Mouse (Mus musculus): ENCODE measurements around the gene Plbd1.

Plbd1 gene

DNA sequence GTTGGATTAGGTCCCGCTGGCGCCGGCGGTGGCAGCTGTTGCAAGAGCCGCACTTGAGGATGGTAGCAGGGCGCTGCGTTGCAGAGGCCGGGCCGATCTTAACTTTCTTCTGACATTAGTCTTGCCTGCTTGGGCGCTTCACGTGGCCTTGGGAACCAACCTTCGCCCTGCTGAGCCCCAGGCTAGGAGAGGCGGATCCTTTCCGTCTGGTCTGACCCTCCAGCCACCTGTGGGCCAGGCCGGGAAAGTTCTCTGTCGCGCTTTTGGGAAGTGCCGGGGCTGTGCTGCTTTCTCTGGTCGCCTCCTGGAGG lies at the start of gene Plbd1:
Gene Plbd1 (minus strand): TSS at position 223 of the 311 bp plus-strand sequence.
- DNase-seq (ENCODE audit: low spot score) = peak; percentile 25

DNA sequence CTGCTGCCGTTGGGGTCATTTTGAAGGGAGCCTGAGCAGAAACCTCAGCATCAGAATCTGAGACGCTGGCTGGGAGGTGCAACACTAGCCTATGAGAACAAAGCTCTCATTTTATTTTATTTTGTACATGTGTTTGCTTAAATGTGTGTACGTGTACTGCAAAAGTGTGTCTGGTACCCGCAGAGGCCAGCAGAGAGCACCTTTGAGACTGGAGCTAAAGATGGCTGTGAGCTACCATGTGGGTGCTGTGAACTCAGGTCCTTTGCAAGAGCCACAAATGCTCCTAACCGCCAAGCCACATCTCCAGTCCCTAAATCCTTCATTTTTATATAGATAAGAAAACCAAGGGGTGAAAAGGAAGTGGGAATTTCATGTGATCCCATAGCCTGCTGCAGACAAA lies 48.7 kb upstream of the Plbd1 start:
- no peak for DNase-seq (ENCODE audit: low spot score)

GRCm38 (mm10) chr6:136708597-136708996 lies 46.9 kb upstream of the Plbd1 start:
- no peak for DNase-seq (ENCODE audit: low spot score)

DNA sequence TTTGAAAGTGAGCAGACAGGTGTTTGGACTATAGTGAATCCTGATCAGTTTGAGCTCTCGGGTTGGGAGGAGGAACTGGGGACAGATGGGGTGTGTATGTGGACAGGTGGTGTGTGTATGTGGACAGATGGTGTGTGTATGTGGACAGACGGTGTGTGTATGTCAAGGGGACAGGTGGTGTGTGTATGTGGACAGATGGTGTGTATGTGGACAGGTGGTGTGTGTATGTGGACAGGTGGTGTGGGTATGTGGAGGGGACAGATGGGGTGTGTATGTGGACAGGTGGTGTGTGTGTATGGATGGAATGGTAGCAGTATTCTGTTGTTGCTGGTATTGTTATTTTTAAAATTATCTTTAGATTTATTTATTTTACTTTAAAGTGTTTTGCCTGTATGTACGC lies 40.1 kb upstream of the Plbd1 start:
- DNase-seq (ENCODE audit: low spot score) = no peak

- DNase-seq (ENCODE audit: low spot score) = no peak
These were observed 39.5 kb upstream of the Plbd1 start for GRCm38 (mm10) chr6:136701185-136701584.

DNA sequence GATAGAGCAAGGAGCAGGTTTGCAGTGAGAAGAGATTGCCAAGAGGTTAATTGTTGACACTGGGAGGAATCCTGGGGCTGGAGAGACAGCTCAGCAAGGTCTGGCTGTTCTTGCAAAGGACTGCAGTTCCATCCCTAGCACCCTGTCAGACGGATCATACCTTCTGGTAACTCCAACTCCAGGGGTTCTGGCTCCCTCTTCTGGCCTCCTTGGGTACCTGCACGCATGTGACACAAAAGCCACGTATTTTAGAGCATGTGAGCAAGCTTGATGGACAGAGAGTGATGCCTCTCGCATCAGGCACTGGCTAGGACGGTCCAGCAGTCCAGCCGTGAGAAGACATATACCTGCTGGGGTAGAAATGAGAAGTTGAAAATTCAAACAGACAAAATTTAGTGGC lies 29.6 kb upstream of the Plbd1 start:
- DNase-seq (ENCODE audit: low spot score) = no peak

GRCm38 (mm10) chr6:136690527-136690926 lies 28.8 kb upstream of the Plbd1 start:
- no peak for DNase-seq (ENCODE audit: low spot score)

DNA sequence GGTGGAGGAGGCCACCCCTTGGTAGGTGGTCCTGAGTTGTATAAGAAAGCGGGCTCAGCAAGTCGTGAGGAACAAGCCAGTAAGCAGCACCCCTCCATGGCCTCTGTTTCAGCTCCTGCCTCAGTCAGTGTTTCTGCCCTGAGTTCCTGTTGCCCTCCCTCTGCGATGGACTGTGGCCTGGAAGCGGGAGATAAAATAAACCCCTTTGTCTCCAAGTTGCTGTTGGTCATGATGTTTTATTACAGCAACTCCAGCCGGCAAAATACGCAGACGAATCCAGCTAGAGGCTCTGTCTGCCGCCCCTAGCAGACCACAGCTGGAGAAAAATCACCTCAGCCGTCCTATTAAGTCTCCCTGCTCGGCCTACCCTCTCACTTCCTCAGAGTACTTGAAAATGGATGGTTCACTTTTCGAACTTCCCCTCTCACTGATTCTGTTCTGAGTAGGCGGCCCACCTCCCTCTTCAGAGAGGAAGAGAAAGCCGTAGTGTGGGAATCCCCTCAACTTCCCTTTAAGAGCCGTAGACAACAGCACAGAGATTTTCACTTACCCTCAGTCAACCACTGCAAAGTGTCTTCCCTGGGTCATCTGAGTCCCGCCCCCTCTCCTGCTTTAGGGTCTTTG lies 28.2 kb upstream of the Plbd1 start:
- DNase-seq (ENCODE audit: low spot score) = no peak

DNA sequence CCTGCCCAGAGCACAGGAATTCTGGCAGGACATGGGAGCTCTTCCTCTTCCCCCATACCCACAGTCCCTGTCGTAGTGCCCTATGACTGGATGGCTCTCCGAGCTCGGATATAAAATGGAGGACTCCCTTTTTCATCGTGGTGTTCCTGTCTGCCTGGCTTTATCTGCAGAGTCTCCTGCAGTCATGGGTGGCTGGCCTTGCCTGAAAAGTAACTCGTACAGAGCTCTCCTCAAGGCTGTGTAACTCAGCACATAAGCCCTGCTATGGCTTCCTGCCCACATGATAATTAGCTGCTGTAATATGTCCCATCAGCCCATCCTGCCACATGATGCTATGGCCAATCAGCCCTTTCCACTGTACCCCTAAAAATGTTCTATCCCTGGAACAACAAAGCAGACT lies 23.7 kb upstream of the Plbd1 start:
- DNase-seq (ENCODE audit: low spot score) = no peak

DNA sequence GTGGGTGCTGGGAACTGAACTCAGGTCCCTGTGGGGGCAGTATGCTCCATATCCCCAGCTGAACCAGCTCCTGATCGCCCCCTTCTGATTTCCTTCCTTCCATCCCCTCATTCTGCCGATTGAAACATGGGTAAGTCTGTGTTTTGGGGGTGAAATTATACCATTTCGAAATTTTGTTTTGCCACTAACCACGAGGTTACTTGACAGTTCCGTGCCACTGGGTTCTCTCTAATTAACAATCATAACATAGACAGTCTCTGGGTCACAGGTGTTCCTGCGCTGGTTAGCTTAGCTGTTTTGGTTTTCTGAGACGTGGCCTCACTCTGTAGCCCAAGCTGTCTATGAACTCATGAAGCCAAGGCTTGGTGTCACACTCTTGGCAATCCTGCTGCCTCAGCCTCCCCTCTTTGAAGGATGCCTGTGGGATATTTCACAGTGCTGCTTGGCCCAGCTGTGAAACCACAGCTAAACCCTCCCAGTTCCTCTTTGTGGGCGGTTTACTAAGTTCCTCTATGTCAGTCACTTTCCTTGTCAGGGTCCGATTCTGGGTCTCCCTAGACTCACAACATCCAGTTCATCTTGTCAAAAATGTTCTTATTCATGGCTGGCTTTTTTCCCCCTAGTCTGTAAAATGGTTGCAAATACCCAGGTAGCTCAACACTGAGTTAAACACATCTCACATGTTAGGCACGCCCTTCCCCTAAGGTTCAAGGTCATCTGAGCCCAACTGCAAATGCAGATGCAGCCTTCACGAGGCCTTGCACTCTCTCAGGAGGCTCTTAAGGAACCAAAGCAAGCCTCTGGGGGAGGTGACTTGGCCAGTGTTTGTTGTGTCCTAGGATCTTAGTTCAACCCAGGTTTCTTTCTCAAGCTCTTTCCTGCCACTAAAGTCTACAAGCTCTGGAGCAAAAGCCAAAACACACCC lies 21.9 kb upstream of the Plbd1 start:
- no peak for DNase-seq (ENCODE audit: low spot score)

DNA sequence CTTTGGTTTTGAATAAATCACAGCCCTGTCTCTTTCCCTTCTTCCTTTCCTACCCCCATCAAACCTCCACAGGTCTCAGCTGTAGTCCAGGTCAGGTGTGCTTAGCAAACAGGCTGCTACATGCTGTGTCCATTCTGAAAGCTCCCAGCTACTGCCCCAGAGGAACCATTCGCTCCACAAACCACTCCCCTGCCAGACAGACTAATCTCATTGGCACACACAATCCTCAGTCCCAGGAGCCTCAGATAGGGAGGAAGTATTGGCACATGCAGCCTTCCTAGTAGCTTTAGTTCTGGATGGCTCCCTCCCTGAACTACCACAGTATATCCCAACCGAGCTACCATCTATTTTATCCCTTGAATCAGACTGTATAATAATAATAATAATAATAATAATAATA lies 17.7 kb upstream of the Plbd1 start:
- DNase-seq (ENCODE audit: low spot score) = no peak

DNA sequence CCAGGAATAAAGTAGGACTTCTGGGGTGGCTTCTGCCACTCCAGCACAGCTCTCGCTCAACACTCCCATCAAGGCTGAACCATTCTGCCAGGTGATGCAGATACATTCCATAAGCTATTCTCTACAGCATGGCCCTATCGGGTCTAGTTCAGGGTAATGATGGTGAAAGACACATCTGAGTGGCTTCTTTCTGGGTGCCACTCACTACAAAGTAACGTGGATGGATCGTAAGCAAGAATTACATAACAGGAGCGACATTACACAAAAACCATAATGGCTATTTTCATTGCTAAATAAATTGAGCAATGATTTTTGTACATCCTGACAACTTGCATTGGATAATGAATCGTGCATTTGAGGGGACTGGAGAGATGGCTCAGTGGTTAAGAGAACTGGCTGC lies 13.2 kb upstream of the Plbd1 start:
- no peak for DNase-seq (ENCODE audit: low spot score)

DNA sequence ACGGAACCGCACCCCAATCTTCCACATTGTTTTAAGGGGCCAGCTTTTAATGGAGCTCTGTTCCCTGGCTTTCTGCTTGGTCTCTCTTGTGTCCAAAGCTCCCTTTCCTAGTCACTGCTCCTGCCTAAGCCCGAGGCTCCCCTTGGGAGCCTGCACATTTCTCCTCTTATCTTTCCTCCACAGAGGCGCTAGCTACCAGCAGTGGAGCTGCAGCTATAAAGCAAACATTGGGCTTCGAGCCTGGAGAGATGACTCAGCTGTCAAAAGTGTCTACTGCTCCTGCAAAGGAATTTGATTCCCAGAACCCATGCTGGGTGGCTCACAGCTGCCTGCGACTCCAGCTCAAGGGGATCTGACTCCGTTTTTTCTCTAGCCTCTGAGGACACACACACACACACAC lies 10.7 kb upstream of the Plbd1 start:
- no peak for DNase-seq (ENCODE audit: low spot score)

- no peak for DNase-seq (ENCODE audit: low spot score)
These were observed 7.5 kb upstream of the Plbd1 start for GRCm38 (mm10) chr6:136669274-136669673.

DNA sequence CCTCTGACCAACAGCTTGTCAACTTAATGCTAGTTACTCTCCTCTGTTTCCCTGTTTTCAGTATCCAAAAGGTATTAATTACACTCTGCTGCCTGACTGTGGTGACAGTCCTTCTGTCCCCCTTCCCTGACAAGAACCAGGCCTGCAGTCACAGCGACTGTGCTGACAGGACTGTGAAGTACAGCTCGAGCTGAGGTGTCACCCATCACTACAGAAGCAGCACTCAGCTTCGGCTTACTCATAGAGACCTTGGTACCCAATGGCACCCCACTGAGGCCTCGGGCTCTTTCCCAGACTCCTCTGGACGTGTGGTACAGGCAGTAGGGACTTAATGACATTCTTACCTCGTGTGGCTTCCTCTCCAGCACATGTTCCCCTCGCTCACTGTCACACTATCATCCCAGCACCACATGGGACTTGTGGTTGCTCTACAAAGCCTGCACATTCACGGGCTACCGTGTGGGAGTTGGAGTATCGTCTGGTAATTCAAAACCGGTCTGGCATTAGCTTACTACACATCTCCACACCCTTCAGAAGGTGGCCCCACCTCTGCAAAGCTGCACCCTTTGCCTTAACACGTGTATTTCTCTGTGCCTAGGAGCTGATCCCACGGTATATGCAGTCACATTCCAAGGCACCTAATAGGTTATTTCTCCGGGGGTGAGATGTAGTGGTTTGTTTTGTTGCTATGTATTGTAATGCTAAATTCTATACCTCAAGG lies 6.7 kb upstream of the Plbd1 start:
- DNase-seq (ENCODE audit: low spot score) = no peak

GRCm38 (mm10) chr6:136662063-136662462 lies 335 bp upstream of the Plbd1 start:
- no peak for DNase-seq (ENCODE audit: low spot score)

GRCm38 (mm10) chr6:136660831-136661705 lies 660 bp downstream of the Plbd1 start:
- no peak for DNase-seq (ENCODE audit: low spot score)

DNA sequence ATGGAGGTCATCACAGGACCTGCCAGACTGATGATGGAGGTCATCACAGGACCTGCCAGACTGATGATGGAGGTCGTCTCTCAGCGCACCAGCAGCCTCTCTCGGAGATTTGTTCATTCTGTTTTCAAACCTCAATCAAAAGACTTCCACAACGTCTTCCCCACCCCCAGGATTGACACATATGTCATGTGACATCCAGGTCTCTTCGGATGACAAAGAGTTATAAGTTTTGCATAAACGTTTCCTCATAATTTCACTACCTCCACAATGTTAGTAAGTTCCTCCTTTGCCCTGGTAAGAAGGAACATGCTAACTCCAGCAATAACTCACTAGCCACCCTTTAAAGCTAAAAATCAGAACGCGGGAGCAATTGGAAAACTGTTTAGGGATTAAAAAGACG lies 2.5 kb downstream of the Plbd1 start:
- no peak for DNase-seq (ENCODE audit: low spot score)

GRCm38 (mm10) chr6:136658303-136658702 lies 3.4 kb downstream of the Plbd1 start:
- no peak for DNase-seq (ENCODE audit: low spot score)

DNA sequence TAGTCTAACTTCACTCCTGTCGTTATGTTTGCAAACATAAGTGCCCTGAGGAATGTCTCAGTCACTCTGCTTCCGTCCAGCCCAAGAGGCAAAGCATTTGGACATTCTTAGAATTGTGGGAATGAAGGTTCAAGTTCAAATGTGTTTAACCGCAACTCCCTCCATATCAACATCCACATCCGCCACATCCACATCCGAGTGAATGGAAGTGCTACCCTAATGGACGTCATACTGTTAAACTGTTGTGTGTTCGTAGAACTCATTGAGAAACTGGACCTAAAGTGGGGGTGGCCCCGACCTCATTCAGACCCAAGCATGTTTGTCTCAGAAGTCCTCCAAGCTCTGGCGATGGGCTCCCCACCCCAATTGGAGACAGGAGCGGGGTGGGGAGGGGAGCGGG lies 5.9 kb downstream of the Plbd1 start:
- no peak for DNase-seq (ENCODE audit: low spot score)

DNA sequence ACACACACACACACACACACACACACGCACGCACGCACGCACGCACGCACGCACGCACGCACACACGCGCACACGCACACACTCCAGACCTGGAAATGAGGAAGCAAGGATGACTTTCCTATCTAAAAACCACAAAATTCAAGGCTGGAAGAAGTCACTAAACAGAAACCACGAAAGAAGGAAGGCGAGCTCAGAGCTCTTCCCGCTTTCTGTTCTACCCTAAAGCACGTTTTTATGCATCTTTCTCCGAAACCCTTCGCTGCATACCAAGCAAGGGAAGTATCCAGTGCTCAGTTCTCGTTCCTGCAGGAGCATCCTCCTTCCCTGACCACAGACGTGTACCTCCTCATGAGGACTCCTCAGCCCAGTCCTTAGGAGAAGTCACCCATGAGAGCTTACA lies 7.3 kb downstream of the Plbd1 start:
- DNase-seq (ENCODE audit: low spot score) = no peak

- DNase-seq (ENCODE audit: low spot score) = no peak
These were observed 8.4 kb downstream of the Plbd1 start for GRCm38 (mm10) chr6:136653331-136653730.
